Mouse (Mus musculus): ENCODE measurements at regions not wholly inside any gene's neighbourhood (a gene's known extent, or its start where the extent isn't known, plus 50 kb on each side); places are given as distances from the start of the nearest gene placed in this dataset.

- TF ChIP-seq POLR2A (IDR thresholded peaks at IDR 0.05; ENCODE audit: control insufficient read depth, low read depth, low read length) (no peak), CTCF (IDR thresholded peaks at IDR 0.05; ENCODE audit: control insufficient read depth, insufficient read depth, insufficient replicate concordance, low read depth, low read length) (no peak)
Observed at GRCm38 (mm10) chr16:92878081-92878480, 52.1 kb upstream of the Runx1 start.
